8 mouse cellular contexts compared by ENCODE assay signal in genomic region chrX:152768891-152769599, GRCm38 (mm10). TPM values are rescaled to one million over a fixed set of nuclear protein-coding genes. Genes with fewer than 3 reads are reported as not detected.
DNase-seq lines count a peak whose midpoint lies in the region; ATAC-seq lines count a peak whose summit lies in the region.

Gene Shroom2 (minus strand): TSS chrX:152769465.

- ATAC-seq in frontal cortex, adult (ENCODE audit: low TSS enrichment), result peak; percentile 23; the same call in 1 of the 2 replicates

- DNase-seq in frontal cortex, postnatal 36 days (ENCODE audit: low spot score in 2 of 2), result no peak
- peak; percentile 24 for DNase-seq in adrenal gland, postnatal 10 days
- peak; percentile 19 for DNase-seq in forelimb bud, embryonic 11.5 days (ENCODE audit: low read depth, low spot score)
- DNase-seq in kidney, adult 18-20 months, result peak; percentile 56
- peak; percentile 7 for DNase-seq in liver
- DNase-seq in neural tube, embryonic 10.5 days (ENCODE audit: extremely low spot score, low spot score), result peak; percentile 39
- DNase-seq in right cerebral cortex, adult 18-20 months, result no peak

RNA-seq across cellular contexts. Expression of gene Shroom2, which starts in this region (rescaled TPM):
- 10 to 100 TPM in 1 of 2 experiments, 1 to 10 TPM in 1; 9.8 to 13.5 TPM for total RNA-seq in adrenal gland, postnatal 10 days (2021)

Comparison
In these comparisons a context has a peak if more than half of its experiments do, and no peak if none do; other contexts are left out.
1. DNase-seq: peak in adrenal gland, postnatal 10 days (single experiment), forelimb bud, embryonic 11.5 days (single experiment), kidney, adult 18-20 months (single experiment), liver (single experiment) and neural tube, embryonic 10.5 days (single experiment); none in frontal cortex, postnatal 36 days (0 of 2) and right cerebral cortex, adult 18-20 months (single experiment).